Mouse (Mus musculus) cortical plate, adult 2 months (tissue): Measurements from ENCODE around the gene Irf5. TPM values are rescaled to one million over a fixed set of nuclear protein-coding genes. Genes with fewer than 3 reads are reported as not detected.
A peak's percentile ranks its signal among the peaks of the same experiment; 100 is the strongest.

Source experiments
- H3K27ac ChIP-seq: fragments of 200-500 bp; 2 replicates; pipeline ENCODE4 v1.5.1; 2012; ENCODE audit warnings: low read length, control low read depth, inconsistent platforms; ENCODE audit not compliant: insufficient read depth
- H3K4me1 ChIP-seq: fragments of 200-500 bp; 2 replicates; pipeline ENCODE4 v1.6.1; 2011; ENCODE audit warnings: low read length; ENCODE audit not compliant: control insufficient read depth, insufficient read depth
- H3K4me3 ChIP-seq: fragments of 200-500 bp; 2 replicates; pipeline ENCODE4 v1.5.1; 2011; ENCODE audit warnings: mild to moderate bottlenecking, low read length, control low read depth; ENCODE audit not compliant: insufficient read depth
- CTCF ChIP-seq: fragments of 200-500 bp; IDR thresholded peaks from 2 replicates; pipeline ENCODE4 v1.5.1; 2011; ENCODE audit warnings: mild to moderate bottlenecking, control low read depth, low read length; ENCODE audit not compliant: insufficient read depth; ENCODE audit errors: extremely low read depth
- POLR2A ChIP-seq: fragments of 200-500 bp; IDR thresholded peaks from 2 replicates; pipeline ENCODE4 v1.6.1; 2011; ENCODE audit warnings: mild to moderate bottlenecking, low read length, control low read depth; ENCODE audit not compliant: insufficient read depth; ENCODE audit errors: extremely low read depth
- polyA plus RNA-seq: library from polyadenylated mRNA; depleted of rRNA; stranded (reverse); fragments of >200 nt; gene quantifications from 2 replicates; pipeline ENCODE4 v1.2.3, GENCODE M21; 2012; rRNA removed

The Irf5 gene
- 5.2 and 6.1 TPM in 2 replicates for polyA plus RNA-seq

DNA sequence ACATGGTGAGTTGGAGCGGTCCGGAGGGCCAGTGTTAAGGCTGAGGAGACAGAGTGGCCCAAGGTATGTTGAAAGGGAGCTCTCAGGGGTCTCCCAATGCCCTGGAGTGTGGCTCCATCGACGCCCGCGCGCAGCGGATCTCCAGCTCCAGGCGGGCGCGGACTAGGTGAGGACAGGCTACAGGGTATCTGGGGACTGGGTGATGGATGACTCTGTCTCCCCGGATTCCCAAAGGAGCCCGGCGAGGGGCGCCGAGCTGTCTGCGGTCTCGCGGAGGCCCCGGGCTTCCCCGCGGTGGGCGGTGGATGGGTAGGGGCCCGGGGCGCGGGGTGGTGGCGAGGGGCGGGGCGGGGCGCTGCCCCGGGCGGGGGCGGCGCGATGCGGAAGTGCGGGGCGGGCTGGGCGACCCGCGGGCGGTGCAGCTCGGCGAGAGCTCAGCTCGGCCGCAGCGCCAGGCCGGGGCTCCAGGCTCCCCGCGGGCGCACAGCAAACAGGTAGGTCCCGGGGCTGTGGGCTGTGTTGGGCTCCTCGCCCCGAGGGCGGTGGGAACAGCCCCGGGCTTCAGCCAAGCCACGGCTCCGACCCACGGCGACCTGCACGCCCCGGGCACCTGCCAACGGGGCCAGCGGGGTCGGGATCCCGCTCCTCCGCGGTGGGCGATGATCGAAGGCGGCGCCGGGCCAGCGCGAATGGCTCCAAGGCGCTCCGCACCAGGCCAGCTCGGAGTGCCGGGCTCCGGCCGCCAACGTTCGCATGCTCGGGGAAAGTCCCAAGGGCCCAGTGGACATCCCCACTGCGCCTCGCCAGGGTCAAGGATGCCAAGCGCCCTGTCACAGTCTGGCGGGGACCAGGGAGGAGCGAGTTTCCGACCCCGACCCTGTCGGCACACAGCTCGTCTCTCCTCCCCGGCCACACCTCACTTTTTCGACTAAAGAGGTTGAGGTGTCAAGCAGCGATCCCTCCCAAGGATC lies at the start of gene Irf5:
Irf5 (plus strand) TSS at position 345 of the 971 bp plus-strand sequence.
- Histone ChIP-seq H3K27ac (peak within 1 kb of the TSS; percentile 71), H3K4me1 (no peaks in the 10 kb centered on the region), H3K4me3 (peak within 1 kb of the TSS; percentile 35)
- TF ChIP-seq CTCF (no peak), POLR2A (no peak)

DNA sequence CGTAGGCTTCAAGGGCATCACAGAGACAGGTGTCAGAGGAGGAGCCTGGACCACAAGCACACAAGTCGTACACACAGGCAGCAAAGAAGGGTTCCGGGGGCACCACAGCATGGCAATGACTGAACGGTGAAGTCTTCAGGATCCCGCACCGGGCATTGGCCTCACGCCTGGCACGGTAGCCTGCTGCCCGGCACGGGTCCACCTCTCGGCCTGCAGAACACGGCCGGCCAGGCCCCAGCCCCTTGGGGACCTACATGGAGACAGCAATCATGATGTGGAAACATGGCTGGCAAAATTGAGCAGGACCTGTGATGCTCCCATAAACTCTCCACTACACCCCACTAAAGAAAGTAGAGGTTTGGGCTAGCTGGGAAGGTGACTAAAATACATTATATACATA lies 43.7 kb upstream of the Irf5 start:
- no peak for TF ChIP-seq CTCF
- no peak for TF ChIP-seq POLR2A
- no peak overlapping the region for H3K27ac ChIP-seq
- H3K4me1 ChIP-seq, result no peaks in the 10 kb centered on the region
- no peak overlapping the region for H3K4me3 ChIP-seq

DNA sequence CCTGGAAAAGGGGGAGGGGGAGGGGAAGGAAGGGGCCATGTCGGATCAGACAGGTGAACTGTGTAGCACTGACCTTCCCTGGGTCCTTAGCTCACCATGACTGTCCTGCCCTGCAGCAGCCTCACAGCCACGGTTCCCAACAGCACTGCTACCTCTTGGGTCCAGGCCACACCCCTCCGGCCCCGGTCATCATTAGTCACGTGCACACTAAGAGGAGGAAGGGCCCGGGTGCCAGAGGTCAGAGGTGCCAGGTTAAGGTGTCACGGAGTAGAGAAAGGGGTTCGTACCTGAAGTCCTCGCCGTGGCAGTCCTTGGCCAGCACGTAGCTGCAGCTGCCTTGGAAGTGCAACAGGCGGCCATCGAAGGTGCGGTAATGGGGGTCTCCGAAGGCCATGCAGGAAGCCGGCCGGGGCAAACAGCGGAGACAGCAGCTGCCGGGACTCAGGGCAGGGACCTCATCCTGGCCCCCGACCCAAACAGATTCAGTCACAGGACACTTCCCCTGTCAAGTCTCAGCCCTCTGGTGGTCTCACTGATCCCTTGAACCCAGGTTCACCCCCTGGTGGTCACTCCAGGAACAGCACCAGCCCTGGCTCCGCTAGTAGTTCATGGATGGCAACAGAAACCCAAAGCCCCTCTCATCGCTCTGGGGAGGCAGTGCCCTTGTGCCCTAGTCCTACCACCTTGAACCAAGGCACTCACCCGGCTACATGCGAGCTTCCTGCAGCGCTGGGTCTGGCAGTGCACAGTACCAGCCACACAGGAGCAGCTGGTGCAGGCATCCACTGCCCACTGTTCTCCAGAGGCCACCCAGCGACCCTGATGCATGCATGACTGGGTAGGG lies 41.5 kb upstream of the Irf5 start:
- Histone ChIP-seq H3K27ac (no peak overlapping the region), H3K4me1 (no peaks in the 10 kb centered on the region), H3K4me3 (no peak overlapping the region)
- TF ChIP-seq POLR2A, result no peak
- peak; percentile 70 for TF ChIP-seq CTCF

DNA sequence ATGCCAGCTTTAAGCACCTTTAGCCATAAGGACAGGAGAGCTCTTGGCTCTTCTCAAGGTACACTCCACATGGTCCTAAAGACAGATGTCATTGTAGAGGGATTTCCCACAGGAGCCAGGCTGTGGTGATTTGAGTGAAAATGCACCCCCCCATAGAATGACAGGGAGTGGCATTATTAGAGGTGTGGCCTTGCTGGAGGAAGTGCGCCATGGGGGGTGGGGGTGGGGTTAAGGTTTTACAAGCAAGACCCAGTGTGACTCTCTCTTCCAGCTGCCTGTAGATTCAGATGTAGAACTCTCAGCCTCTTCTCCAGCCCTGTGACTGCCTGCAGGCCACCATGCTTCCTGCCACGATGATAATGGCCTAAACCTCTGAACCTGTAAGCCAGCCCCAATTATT lies 40.5 kb upstream of the Irf5 start:
- Histone ChIP-seq H3K4me3 (no peak overlapping the region), H3K27ac (no peak overlapping the region)

DNA sequence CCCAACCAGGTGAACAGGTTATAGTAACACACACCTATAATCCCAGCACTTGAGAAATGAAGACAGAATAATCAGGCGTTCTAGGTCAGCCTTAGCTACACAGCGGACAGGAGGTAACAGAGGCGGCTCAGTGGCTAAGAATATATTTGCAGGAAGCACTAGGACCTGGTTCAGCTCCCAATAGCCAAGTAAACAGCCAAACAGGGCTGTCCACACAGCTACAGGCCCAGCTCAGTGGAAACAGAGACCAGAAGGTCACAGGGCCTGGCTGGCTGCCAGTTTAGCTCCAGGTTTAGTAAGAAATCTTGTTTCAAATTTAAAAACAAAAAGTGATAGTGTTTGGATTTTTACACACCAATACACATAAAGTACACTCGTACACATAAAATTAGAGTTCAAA lies 32.3 kb upstream of the Irf5 start:
- Histone ChIP-seq H3K4me1 (no peaks in the 10 kb centered on the region), H3K27ac (no peak overlapping the region), H3K4me3 (no peak overlapping the region)
- no peak for TF ChIP-seq POLR2A
- TF ChIP-seq CTCF, result no peak

More for the DNA sequence above, 40.5 kb upstream of the Irf5 start:
- TF ChIP-seq POLR2A (no peak), CTCF (no peak)
- no peaks in the 10 kb centered on the region for H3K4me1 ChIP-seq

DNA sequence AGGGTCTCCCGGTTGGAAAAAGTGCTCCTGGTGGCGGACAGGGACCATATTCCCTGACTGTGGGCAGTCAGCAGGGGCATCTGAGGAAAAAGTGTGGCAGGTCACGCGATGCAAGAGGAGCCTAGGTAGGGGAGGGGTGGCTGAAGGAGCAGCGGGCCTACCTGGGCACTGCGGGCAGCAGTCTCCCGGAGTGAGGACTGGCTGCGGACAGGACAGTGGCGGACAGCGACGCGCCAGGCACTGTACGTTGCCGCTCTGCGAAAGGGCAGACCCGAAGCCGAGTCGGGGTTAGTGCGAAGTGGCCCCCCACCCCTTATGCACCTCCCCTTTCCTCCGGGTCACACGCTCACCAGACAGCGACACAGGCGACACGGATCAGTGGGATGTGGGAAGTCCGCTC lies 30.2 kb upstream of the Irf5 start:
- Histone ChIP-seq H3K4me1 (no peaks in the 10 kb centered on the region), H3K4me3 (no peak overlapping the region), H3K27ac (no peak overlapping the region)
- TF ChIP-seq POLR2A, result no peak
- TF ChIP-seq CTCF, result no peak

DNA sequence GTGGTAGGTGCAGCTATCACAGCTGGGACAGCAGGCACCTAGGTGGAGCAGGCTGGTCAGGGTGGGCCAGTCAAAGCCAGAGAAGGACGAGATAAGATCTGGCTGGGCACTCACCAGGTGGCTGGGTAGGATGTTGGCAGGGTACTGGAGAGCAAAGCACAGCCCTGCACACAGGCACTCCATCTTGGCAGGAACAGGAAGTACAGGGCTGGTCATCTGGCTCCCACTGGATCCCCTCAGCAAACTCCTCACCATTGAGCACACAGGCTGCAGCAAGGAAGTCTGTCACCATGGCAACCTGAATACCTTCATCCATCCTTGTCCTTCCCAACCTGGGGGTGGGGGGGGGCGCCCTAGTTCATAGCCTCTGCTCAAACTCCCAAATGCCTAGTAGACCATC lies 28.6 kb upstream of the Irf5 start:
- no peak for TF ChIP-seq CTCF
- no peak for TF ChIP-seq POLR2A
- H3K27ac ChIP-seq, result no peak overlapping the region
- no peak overlapping the region for H3K4me3 ChIP-seq
- no peaks in the 10 kb centered on the region for H3K4me1 ChIP-seq

DNA sequence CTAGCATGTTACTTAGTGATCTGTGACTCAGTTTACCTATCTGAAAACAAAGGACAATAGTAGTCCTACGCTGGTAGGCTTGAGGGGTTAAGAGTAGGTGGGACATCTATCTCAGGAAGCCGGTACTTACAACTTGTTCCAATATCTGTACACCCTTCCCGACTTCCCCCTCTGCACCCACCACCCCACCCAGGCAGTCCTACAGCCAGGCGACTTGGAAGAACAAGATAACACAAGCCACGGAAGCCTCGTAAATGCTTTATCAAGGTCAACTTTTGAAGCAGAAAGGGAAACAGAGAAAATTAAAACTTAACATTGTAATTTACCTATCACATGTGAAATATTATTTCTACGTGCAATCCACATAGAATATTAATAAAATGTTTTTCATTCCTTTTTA lies 26.2 kb upstream of the Irf5 start:
- H3K27ac ChIP-seq, result no peak overlapping the region
- H3K4me1 ChIP-seq, result no peaks in the 10 kb centered on the region
- TF ChIP-seq CTCF (no peak), POLR2A (no peak)
- no peak overlapping the region for H3K4me3 ChIP-seq

DNA sequence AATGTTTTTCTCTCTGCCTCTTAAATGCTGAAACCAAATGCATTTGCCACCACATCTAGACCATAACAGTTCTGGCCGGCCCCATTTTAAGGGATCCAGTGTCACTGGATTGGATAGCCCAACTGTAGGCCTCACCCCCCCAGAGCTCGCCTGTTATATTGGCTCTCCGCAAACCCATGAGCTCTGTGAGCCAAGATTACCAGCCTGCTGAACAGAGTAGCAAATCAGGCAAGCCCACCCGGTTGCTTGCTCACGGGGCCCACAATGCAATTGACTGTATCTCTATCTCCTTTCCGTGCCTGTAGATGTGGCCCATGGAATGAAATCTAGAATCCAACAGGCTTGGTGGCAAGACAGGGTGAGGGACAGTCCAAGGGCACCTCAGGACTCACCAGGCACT lies 25.6 kb upstream of the Irf5 start:
- Histone ChIP-seq H3K4me1 (no peaks in the 10 kb centered on the region), H3K4me3 (no peak overlapping the region), H3K27ac (no peak overlapping the region)
- TF ChIP-seq CTCF (no peak), POLR2A (no peak)
